Mouse (Mus musculus): ENCODE results near the gene Tuba1b.

The Tuba1b gene

DNA sequence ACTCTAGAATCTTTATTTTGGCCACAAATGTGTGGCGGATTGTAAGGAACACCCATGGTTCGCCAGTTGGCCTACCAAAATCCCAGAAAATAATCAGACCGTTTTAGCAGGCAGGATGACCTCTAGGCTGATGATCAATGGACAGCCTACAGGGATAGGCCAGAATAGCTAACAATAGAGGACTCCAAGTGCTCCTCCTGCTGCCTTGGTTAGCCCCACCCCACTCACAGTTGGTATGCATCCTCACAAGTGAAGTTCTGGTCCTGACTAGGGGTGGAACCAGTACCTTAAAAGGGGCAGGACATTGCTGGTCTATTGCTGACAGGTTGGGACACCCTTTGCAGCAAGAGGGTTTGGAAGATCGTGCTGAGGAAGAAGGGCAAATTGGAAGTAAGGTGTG, 41.3 kb downstream of the Tuba1b start:
- no peak for DNase-seq (ENCODE audit: low read depth in 2 of 2, low spot score in 2 of 2)

DNA sequence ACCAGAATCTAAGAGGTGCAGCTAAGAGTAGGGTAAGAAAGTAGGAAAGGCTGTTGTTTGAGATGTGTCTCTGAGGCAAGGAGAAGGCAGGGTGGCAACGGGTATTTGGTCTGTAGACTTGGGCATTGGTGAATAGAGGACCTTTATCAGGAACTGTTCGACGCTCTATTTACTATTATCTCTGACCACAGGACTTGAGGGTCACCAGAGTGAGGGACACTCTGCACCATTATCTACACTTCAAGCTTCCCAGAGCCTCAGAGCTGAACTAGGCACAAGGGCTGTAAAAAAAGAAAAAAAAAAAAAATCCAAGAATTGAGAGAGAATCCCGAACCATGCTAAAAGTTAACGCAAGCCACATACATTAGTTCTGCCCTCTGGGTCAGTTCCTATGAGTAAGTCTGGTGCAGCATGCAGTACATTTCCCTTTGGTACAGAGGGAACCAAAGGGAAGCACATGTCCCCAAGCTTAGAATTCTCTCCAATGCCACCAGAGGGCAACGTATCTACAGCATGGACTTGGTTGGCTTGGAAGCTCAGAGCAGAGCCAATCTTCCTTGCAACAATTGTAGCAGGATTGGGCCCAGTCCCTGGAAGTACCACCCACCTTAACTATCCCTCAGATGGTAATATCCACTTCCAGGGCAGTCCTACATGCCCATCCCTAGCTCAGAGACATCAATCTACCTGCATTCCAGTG, 42.3 kb downstream of the Tuba1b start:
- DNase-seq (ENCODE audit: low read depth in 2 of 2, low spot score in 2 of 2), result peak; percentile 44 to 52

DNA sequence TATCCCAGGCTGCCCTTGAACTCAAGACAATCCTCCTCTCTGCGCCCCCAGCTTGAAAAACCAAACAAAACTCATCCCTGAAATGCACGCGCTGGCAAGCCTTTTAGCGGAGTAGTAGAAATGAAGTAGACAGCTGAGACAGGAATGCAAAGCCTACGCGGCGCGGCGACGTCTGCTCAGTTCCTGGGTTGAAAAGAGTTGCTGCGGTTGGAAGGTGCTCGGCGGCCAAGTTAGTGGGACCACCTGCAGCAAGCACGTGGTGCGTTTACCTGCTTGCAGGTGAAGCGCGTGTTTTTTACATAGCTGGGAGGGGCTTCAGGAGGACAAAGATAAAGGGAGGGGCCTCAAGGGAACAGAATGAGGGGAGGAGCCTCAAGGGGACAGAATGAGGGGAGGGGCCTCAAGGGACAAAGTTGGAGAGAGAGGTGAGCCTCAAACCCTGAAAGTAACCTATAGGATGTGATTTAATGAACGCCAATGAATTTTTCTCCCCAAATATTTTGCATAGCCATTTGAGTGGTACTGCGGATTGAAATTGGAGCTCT, 43.1 kb downstream of the Tuba1b start:
- no peak for DNase-seq (ENCODE audit: low read depth in 2 of 2, low spot score in 2 of 2)

DNA sequence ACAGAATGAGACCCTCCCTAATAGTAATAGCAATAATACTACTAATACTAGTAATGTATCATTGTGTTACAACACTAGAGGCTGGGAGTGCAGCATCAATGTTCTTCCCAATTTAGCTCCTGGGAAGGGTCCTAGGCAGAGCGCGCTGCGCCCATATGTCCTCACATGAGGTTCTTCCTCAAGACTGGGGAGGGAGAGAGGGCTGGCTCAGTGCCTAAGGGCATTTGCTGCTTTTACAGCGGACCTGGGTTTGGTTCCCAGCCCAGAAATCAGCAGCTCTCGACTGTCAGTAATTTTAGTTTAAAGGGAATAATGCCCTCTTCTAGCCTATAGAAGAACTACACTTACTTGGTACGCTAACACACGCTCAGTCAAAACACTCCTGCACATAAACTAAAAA, 46.8 kb downstream of the Tuba1b start:
- no peak for DNase-seq (ENCODE audit: low read depth in 2 of 2, low spot score in 2 of 2)

DNA sequence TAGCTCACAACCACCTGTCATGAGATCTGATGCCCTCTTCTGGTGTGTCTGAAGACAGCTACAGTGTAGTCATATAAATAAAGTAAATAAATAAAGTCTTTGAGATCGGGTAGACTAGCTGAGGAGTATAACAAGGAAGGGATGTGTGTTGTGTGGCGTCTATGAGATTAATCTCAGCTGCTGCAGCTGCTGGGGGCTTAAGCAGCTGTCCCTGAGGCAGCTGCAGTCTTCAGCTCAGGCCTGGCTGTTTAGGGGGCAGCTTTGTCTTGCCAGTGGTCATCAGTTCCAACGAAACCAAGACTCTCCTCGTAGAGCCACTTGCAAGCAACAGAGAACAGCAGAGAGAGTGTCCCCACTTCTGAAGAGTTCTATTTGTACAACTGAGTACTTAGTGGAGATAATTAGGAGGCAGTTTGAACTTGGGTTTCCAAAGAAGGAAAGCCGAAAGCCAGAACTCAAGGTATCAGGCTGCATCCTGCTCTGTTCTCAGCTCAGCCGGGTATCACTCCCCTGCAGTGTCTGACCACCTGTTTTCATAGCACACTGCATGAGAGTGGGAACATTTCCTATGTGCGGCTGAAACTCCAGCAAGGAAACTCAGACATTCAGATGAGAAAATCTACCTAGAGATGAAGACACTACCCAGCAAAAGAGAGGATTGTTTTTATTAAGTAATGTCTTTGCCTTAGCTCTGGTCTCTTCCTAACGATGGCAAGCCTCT, 47.5 kb downstream of the Tuba1b start:
- DNase-seq (ENCODE audit: low read depth in 2 of 2, low spot score in 2 of 2), result no peak

DNA sequence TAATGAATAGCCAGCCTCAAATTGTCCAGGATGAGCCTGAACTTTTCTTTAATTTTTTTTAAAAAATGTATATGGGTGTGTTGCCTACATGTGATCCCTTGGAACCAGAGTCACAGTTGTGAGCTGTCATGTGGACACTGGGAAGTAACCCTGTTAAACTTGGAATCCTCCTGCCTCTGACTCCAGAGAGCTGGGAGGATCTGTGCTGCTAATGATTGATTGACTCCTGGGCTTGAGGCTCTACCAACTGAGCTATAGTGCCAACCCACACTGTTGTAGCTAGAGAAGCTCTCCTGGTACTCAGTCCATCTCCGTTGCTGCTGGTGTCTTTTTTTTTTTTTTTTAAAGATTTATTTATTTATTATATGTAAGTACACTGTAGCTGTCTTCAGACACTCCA, 50.3 kb downstream of the Tuba1b start:
- DNase-seq (ENCODE audit: low read depth in 2 of 2, low spot score in 2 of 2), result no peak

DNA sequence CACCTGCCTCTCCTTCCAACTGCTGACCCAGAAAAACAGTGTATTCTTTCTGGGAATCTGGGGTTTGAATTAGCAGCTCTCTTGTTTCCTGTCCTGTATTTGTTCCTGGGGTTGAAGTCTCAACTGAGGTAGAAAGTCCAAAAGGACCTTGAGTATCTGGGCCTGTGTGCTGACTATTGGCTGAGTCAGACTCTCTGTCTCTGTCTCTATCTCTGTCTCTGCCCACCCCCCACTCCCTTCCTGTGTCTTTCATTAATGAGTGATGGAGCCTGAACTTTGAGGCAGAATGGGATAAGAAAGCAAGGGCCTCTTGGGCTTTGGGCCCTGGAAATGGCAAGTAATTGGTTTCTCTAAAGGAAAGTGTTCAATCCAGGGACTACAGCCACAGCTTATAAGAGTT, 50.7 kb downstream of the Tuba1b start:
- DNase-seq (ENCODE audit: low read depth in 2 of 2, low spot score in 2 of 2), result no peak

DNA sequence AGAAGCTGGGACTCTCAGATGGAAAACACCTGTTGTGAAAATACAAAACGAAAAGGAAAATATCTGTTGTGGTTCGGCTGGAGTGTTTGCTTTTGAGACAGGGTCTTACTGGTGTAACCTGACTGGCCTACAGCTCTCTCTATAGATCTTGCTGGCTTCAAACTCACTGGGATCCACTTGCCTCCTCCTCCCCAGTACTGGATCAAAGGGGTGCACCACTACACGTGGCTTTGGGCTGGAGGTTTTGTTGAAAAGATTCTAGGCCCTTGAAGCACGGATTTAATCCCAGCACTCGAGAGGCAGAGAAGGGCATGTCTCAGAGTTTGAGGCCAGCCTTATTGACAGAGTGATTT, 52.7 kb downstream of the Tuba1b start:
- DNase-seq (ENCODE audit: low read depth in 2 of 2, low spot score in 2 of 2), result no peak
